Mouse (Mus musculus) myocyte (in vitro differentiated cells): ENCODE data around the gene Per1.
A peak's percentile ranks its signal among the peaks of the same experiment; 100 is the strongest.

ENCODE experiments used
- POLR2A ChIP-seq: IDR thresholded peaks from one replicate; pipeline ENCODE4 v1.6.1; 2011; ENCODE audit warnings: low read depth, mild to moderate bottlenecking, control low read depth, moderate library complexity; ENCODE audit not compliant: insufficient read length
- TCF12 ChIP-seq: IDR thresholded peaks from one replicate; pipeline ENCODE4 v1.6.1; 2011; ENCODE audit warnings: mild to moderate bottlenecking, control low read depth; ENCODE audit not compliant: poor library complexity, insufficient read depth, severe bottlenecking
- TCF3 ChIP-seq: IDR thresholded peaks from one replicate; pipeline ENCODE4 v1.6.1; 2011; ENCODE audit warnings: low read depth, control low read depth; ENCODE audit not compliant: insufficient read length

DNA sequence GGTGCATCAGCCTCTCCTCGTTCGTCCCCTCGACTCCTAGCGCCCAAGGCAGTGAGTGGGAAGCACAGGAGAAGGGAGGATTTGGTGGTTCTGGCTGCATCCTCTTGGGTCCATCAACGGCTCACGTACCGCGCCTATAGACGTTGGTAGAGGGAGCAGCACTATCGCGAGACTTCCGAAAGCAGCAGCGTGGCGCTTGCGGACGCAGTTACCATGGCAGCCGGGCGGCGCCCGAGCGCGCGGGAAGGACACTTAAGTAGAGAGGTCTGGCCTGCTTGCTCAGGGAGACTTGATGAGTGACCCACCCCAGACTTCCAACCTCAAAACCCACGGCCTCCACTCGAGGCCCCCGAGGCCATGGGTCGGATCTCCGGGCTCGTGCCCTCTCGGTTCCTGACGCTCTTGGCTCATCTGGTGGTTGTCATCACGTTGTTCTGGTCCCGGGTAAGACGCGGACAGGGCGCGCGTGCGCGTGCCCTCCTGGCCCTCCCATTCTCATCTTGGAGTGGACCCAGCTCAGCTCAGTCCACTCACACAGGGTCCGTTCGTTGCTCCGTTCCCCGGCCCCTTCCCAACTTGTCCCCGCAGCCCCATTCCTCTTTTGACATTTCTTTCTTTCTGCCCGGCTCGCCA, 24.3 kb upstream of the Per1 start, which contains the start of gene Tmem107:
- TF ChIP-seq TCF3 (no peak), POLR2A (peak; percentile 95), TCF12 (no peak)
